Mouse (Mus musculus): Measurements from ENCODE around the gene Gpr180.
A peak's percentile ranks its signal among the peaks of the same experiment; 100 is the strongest.
"Not testable (repeated sequence)": the region's sequence is repeated elsewhere in the genome, so short reads cannot be mapped to it uniquely, and the experiment has no call there.

Gene Gpr180

GRCm38 (mm10) chr14:118136744-118137452 lies at the start of gene Gpr180:
Gene Gpr180 (plus strand): TSS chr14:118137158.
- DNase-seq (ENCODE audit: low spot score) = peak; percentile 99

- DNase-seq (ENCODE audit: low spot score) = no peak
Observed at GRCm38 (mm10) chr14:118088437-118089207, 48.3 kb upstream of the Gpr180 start.

- DNase-seq (ENCODE audit: low spot score) = peak; percentile 96
Observed at GRCm38 (mm10) chr14:118089215-118089805, 47.6 kb upstream of the Gpr180 start.

GRCm38 (mm10) chr14:118089806-118090392 lies 47.1 kb upstream of the Gpr180 start:
- no peak for DNase-seq (ENCODE audit: low spot score)

GRCm38 (mm10) chr14:118098265-118098664 lies 38.7 kb upstream of the Gpr180 start:
- no peak for DNase-seq (ENCODE audit: low spot score)

- DNase-seq (ENCODE audit: low spot score) = no peak
Observed at GRCm38 (mm10) chr14:118101227-118101990, 35.5 kb upstream of the Gpr180 start.

GRCm38 (mm10) chr14:118107479-118107878 lies 29.5 kb upstream of the Gpr180 start:
- DNase-seq (ENCODE audit: low spot score) = not testable (repeated sequence)

- no peak for DNase-seq (ENCODE audit: low spot score)
Observed at GRCm38 (mm10) chr14:118113116-118113515, 23.8 kb upstream of the Gpr180 start.

- no peak for DNase-seq (ENCODE audit: low spot score)
Observed at GRCm38 (mm10) chr14:118124129-118124528, 12.8 kb upstream of the Gpr180 start.

- DNase-seq (ENCODE audit: low spot score) = no peak
Observed at GRCm38 (mm10) chr14:118124771-118125170, 12.2 kb upstream of the Gpr180 start.

- no peak for DNase-seq (ENCODE audit: low spot score)
Observed at GRCm38 (mm10) chr14:118126301-118126700, 10.7 kb upstream of the Gpr180 start.

- no peak for DNase-seq (ENCODE audit: low spot score)
Observed at GRCm38 (mm10) chr14:118131472-118131871, 5.5 kb upstream of the Gpr180 start.

- DNase-seq (ENCODE audit: low spot score) = no peak
Observed at GRCm38 (mm10) chr14:118131931-118132641, 4.9 kb upstream of the Gpr180 start.

- DNase-seq (ENCODE audit: low spot score) = peak; percentile 98
Observed at GRCm38 (mm10) chr14:118132642-118132977, 4.3 kb upstream of the Gpr180 start, which contains the start of gene Tgds. Gene Tgds (minus strand): TSS chr14:118132755.

- DNase-seq (ENCODE audit: low spot score) = no peak
Observed at GRCm38 (mm10) chr14:118137487-118137886, 529 bp downstream of the Gpr180 start.

GRCm38 (mm10) chr14:118142283-118142682 lies 5.3 kb downstream of the Gpr180 start:
- no peak for DNase-seq (ENCODE audit: low spot score)

- no peak for DNase-seq (ENCODE audit: low spot score)
Observed at GRCm38 (mm10) chr14:118148046-118148445, 11.1 kb downstream of the Gpr180 start.

GRCm38 (mm10) chr14:118148554-118148953 lies 11.6 kb downstream of the Gpr180 start:
- DNase-seq (ENCODE audit: low spot score) = no peak

GRCm38 (mm10) chr14:118150656-118151551 lies 13.9 kb downstream of the Gpr180 start:
- DNase-seq (ENCODE audit: low spot score) = no peak

- DNase-seq (ENCODE audit: low spot score) = no peak
Observed at GRCm38 (mm10) chr14:118151651-118152293, 14.8 kb downstream of the Gpr180 start.
